Mouse (Mus musculus): ENCODE measurements around the gene Cpne7.

Cpne7 gene

DNA sequence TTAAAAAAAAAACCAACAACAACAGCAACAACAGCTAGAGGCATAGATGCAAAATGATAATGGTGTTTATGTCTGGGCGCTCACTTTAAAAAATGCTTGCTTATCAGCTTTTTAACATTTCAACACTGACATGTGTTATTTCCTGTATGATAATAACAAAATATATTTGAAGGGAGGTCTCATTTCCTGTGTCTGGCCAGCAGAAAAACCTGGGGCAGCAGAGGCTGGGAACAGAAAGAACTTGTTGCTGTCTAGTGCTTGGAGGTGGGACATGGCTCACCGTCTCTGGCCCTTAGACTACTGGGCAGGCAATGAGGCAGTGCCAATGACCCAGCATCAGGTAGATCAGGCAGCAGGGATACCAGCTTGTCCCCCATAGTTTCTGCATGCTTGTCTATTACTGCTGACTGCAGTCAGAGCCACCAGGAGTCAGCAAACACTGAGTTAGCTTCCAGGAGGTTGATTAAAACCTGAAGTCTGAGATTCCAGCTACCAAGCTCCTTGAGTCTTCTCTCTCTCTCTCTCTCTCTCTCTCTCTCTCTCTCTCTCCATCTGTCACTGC is 3.2 kb upstream of the Cpne7 start:
- in situ Hi-C loops (cut with MboI, MseI) = loop anchor here (5.0 kb wide), 1 partner anchor 88 kb away; no protein-coding TSS in a partner anchor

DNA sequence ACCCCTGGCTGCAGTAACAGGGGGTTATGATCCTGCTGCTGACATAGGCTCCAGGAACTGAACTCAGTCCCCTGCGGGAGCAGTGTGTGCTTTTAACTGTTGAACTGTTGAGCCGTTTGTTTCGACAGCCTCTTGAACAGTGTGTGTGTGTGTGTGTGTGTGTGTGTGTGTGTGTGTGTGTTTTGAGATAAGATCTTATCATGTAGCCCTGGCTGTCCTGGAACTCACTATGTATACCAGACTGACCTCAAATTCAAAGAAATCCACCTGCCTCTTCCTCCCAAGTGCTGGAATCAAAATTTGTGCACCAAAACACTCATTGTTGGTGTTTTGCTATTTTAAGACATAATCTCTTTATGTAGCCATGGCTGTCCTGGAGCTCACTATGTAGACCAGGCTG is 2.5 kb upstream of the Cpne7 start:
- in situ Hi-C loops (cut with MboI, MseI) = loop anchor here (5.0 kb wide), 1 partner anchor 88 kb away; no protein-coding TSS in a partner anchor

DNA sequence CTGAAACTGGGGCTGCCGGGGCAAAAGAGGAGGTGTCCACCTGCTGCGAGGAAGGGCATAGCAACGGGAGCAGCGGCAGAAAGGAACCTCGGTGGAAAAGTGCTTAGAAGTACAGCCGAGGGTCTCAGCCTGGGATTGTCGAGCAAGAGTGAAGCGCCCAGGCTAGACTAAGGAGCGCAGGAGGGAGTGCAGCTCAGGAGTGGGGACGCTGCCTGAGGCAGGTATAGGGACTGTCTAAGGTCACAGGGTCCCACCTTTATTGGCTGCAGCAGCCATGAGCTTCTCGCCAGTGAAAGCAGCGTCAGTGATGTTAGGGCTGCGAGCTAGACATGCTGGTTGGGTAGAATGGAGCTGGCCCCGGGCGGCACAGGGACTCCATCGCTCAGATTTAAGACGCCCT is 570 bp downstream of the Cpne7 start:
- in situ Hi-C loops (cut with MboI, MseI) = no loop called here

DNA sequence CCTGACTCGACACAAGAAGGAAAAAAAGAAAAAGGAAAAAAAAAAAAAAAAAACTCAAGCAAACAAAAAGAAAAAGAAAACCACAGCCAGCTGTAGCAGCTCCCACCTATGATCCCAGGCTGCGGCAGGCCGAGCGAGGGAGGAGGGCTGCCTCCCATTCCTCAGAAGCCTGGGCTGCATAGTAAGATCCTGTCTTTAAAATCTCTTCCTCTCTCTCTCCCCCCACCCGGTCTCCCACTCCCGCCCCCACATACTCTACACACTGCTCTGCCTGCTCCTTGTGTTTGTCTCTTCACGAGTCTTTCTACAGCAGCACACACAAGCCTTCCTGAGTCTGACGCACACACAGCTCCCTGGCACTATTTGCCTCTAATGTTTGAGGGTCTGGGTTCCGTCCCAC is 4.9 kb downstream of the Cpne7 start:
- in situ Hi-C loops (cut with MboI, MseI) = no loop called here

DNA sequence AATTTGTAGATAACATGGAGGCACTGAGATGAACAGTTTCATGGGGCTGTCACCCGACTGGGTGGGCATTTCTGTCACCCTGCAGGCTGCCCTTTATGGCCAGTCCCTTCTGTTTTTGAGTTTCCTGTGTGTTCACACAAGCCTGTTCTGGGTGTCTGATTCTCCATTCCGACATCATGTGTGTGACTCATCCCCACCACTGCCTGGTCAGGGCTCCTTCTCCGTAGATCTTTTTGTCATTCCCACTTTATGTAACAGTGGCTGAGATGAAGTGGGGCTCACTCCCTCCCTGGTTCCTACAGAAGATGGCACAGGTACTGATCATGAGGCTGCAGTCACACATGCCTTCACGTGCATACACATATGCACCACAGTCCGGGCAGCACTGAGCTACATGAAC is 5.5 kb downstream of the Cpne7 start:
- in situ Hi-C loops (cut with MboI, MseI) = no loop called here

DNA sequence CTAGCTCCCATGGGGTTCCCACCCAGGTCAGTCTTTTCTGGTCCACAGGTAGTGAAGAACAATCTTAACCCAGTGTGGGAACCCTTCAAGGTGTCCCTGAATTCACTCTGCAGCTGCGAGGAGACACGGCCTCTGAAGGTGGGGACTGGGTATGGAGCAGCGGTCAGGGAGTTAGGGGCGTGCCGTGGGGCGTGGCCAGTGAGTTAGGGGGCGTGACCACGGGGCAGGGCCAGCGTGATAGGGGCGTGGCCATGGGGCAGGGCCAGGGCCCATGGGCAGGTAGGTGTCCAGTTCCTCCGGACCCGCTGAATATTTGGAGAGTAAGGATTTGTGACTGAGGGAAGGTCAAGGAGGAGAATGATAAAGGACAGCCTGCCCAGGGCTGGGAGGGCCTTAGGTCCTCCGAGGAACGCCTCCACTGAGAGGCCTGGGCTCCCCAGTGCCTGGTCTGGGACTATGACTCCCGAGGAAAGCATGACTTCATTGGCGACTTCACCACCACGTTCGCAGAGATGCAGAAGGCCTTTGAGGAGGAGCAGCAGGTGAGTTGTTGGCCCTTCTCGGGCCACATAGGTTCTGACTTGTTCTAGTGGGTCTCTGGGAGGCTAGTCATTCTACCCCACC is 9.1 kb downstream of the Cpne7 start:
- in situ Hi-C loops (cut with MboI, MseI) = no loop called here

DNA sequence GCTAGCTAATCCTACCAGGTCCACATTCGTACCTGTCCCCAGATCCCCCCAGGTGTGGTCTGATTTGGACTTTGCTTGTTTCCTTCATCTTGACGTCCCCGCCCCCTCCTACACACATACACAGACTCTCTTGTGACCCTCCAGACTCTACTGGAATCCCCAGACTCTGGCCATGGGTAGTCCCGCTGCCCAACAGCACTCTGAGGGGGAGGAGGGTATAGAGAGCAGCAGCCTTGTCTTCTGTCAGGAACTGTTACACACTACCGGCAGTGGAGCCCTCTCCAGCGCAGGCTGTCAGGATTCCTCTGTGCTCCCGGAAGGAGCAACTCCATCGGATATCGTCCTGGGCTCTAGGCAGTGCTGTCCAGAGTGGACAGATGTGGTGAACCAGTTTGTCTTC is 13.9 kb downstream of the Cpne7 start:
- in situ Hi-C loops (cut with MboI, MseI) = no loop called here

DNA sequence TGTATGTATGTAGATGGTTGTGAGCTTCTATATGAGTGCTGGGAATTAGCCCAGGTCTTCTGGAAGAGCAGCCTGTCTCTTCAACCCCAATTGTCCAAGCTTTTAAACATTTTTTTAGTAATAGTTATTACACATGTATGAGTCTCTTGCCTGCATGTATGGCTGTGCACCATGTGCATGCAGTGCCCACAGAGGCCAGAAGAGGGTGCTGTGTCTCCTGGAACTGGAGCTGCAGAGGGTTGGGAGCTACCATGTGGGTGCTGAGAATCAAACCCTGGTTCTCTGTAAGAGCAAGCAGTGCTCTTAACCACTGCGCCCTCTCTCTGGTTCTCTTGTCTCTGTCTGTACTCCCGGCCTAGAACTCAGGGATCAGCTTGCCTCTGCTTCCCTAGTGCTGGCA is 15.8 kb downstream of the Cpne7 start:
- in situ Hi-C loops (cut with MboI, MseI) = no loop called here

DNA sequence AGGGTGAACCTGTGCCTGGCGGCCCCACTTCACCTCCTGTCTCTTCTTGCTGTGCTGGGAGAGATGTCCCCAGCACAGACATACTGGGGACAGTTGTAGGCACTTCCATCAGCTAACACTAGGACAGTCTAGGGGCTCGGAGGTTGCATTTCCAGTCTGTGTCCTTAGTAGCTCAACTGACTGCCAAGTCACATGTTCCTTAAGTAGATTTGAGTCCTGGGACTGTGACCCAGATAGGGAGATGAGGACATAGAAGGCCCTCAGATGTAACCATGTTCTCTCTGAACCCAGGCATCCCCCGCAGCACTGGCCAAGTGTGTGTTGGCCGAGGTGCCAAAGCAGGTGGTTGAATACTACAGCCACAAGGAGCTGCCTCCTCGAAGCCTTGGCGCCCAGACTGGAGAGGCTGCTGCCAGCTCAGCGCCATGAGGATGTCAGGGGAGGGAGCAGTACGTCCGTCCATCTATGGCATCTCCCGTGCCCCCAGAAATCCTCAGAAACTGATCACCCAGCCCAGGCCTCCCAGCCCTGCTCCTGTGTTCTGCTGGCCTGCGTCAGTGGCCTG is 17.1 kb downstream of the Cpne7 start:
- in situ Hi-C loops (cut with MboI, MseI) = no loop called here

DNA sequence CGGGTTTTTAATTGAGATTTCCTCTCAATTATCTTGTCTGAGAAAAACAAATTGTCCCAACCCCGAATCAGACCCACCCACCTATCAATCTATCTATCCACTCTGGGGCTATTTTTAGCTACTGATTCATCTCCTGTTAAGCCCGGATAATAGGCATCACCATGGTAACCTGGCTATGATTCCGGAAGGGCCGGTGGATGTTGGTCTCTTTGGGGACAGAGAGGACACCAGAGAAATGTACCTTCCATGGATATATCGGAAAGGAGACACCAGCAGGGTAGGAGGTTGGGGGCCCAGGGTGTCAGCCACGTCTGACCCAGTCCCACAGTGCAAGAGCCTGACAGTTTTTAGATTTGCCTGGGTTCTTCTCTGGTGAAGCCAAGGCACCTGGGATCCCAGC is 18.2 kb downstream of the Cpne7 start:
- in situ Hi-C loops (cut with MboI, MseI) = loop anchor here (5.0 kb wide), 1 partner anchor 52 kb away; the partner anchor contains the start of gene Dpep1

DNA sequence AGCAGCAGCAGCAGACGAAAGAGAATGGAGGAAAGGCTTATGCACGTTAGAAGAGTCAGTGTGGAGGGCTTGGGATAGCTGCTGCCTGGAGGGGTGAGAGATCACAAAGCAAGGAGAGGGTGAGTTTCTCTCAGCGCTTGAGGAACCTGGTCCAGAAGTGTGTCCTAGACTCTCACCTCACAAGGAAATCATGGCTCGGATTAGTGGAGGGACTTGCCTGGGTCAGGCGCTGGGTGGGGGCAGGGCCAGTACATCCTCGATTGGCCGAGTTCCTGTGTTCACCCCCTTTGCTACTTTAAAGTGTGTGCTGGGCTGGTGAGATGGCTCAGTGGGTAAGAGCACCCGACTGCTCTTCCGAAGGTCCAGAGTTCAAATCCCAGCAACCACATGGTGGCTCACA is 18.6 kb downstream of the Cpne7 start:
- in situ Hi-C loops (cut with MboI, MseI) = loop anchor here (5.0 kb wide), 1 partner anchor 51 kb away; the partner anchor contains the start of gene Dpep1

DNA sequence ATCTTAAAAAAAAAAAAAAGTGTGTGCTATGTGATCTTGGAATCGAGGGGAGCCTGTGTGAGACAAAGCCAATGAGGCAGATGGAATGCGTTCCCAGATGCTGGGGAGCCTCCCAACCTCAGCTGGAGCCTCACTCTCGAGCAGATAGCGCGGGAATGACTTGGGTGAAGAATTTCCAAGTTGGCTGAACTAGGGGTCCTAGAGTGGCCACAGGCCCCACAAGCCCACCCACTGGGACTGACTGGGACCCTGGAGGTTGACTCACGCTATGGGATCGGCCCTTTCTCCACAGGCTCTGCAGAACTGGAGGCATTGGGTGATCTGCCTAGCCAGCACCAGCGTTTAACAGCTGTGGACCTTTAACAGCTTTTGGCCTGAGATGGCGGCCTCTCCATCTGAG is 19.1 kb downstream of the Cpne7 start:
- in situ Hi-C loops (cut with MboI, MseI) = loop anchor here (5.0 kb wide), 1 partner anchor 51 kb away; the partner anchor contains the start of gene Dpep1

DNA sequence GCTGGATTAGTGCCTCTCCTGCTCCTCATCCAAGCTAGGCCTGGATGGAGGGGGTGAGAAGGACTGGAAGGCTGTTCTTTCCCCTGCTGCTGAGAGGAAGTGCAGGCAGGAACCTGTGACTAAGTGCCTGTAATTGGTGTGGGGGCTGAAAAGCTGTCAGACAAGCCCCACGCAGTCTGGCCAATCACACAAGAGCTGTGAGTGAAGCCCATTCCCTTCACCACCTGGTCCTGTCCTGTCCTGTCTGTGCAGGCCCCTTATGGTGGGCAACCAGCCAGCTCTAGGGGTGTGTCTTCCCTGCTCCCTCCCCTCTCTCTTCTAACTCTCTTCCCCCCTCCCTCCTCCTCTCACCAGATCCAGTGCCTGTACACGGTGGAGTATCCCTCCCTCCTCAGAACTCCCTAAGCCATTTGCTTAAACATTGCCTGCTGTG is 20.5 kb downstream of the Cpne7 start:
- in situ Hi-C loops (cut with MboI, MseI) = loop anchor here (5.0 kb wide), 1 partner anchor 50 kb away; the partner anchor contains the start of gene Dpep1

DNA sequence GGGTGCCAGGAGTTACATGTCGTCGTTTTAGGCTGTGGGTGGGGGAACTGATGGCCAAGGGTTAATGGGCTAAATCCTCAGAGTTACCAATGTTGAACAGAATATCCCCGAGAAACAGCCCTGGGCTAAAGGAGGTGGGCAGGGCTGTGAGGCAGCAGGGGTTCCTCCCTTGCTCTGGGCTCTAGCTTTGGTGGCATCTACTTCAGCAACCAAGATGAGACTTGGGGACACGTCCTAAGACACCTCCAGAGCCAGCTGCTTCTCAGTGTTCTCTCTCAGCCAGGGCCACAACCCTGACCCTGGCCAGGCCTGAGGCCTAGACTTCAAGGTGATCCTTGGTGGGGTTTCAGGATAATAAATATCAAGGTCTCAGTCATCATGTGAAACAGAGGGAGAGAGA is 21.6 kb downstream of the Cpne7 start:
- in situ Hi-C loops (cut with MboI, MseI) = loop anchor here (5.0 kb wide), 1 partner anchor 49 kb away; the partner anchor contains the start of gene Dpep1

DNA sequence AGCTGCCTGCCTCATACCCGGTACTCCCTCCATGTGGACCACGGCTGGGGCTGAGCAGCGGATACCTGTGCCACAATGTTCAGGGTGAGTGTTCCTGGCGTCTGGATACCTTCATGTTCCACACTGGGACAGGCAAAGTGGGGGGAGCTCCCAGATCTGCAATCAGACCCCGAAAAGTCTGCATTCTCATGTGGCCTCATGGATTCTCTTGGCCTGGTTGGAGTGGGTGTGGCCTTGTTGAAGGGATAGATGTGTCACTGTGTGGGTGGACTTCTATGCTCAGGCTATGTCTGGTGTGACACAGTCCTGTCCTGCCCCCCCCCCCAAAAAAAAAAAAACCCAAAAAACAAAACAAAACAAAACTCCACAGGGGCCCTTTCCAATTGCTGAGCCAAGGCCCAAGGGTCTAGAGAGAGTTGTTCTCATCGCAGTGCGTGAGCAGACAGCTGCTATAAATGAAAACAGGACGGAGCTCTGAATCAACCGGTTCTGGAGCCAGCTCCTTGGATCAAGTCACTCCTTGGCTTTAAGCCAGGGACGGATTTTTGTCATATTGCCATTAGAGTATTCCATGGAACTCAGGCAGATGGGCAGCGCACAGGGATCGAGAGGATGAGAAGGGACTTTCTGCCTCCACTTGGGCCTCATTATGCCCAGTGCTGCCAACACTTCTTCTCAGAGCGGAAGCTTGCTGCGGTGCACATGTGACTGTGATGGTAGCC is 24.7 kb downstream of the Cpne7 start:
- in situ Hi-C loops (cut with MboI, MseI) = no loop called here

DNA sequence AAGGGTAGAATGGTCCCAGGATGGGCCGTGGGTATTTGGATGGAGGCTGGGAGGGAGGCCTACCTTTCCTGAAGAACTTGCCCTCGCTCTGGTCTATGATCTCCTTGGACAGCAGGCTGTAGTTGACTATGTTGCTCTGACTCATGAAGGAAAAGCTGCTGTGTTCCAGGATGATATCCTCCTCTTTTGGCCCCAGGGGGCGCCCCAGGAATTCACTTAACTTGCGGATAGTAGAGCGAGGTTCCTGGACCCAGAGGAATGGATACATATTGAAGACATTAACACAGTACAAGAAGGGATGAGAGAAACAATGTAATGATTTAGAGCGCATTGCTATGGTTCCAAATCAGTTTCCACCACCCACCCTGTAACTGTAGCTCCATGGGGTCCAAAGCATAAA is 28.1 kb downstream of the Cpne7 start:
- in situ Hi-C loops (cut with MboI, MseI) = no loop called here

DNA sequence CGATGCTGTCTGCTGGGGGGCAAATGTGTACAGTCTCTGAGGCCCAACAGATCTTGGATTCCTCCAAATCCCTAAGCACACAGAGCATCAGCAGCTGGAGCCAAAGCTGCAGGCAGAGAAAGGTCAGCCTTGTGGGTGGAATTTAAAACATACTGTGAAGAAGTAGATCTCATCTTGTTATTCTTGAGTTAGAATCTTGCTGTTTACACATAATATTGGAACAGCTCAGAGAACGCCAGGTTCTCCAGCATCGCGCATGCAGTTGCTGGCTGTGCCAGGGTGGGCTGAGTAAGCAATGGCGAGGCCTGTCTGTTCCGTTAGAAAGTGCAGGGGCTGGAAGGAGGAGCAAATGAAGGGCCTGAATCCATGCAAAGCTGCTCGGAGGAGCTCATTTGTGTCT is 29.2 kb downstream of the Cpne7 start:
- in situ Hi-C loops (cut with MboI, MseI) = no loop called here

DNA sequence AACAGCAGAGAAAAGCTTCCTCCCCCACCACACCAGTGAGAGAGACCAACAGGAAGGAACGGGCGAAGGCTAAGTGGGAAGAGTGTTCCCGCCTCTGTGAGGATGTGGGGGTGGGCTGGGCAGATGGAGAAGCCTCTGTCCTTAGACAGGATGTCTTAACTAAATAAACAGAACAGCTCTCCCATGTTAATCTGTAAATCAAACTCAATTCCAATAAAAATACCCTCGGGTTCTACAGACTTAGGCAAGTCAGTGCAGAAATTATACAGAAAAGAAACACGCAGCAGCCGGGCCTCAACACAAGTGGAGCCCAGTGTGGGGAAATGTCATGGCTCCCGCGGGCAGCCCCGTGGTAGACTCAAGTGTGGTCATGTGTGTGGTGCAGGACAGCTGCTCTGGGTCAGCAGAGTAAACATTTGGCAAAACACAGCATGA is 33.6 kb downstream of the Cpne7 start:
- in situ Hi-C loops (cut with MboI, MseI) = no loop called here

DNA sequence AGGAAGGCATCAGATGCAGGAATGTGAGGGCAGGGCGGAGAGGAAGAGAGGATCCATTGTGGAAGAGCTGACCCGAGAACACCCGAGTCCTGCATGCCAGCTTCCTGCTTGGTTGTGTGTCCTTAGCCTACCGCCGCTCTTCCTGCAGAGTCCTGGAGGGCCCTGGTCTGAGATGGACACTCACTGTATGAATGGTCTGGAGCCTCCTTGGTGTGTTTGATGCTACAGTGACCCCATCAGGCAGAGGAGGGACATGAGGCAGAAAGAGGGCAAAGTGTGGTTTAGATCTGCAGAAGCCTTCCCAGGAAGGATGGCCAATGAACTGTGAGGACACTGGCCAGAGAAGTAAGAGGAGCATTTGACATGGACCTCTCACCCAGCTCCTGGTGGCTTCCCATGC is 38.0 kb downstream of the Cpne7 start:
- in situ Hi-C loops (cut with MboI, MseI) = no loop called here

DNA sequence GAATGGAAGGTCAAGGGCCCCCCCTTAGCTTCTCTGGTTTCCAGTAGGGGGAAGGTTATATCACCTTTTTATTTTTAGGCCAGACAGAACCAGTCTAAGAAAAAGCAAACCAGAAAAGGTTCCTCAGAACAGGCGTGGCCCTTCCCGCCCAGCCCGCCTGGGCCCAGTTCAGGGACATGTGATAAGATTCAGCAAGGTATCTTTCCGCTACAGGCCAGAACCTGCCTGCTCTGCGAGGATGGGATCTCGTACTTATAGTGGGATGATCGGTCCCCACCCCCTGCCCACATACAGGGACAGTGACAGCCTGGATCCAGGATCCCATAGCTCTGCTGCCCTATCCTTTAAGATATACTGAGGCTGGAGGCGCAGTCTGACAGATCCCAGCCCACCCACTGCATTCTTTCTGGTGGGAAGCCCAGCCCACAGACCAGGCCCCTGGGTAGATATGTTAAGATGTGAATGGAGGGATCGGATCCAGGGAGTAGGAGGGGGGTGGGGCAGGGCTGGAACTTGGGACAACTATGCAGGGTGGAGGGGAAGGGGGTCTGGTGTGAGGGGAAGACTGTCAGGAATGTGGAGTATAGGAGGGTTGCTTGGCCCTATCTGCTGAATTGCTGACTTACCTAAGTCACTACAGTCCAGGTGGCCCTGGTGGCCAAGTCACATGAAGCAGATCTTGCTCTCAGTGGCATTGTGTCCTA is 39.0 kb downstream of the Cpne7 start:
- in situ Hi-C loops (cut with MboI, MseI) = no loop called here

DNA sequence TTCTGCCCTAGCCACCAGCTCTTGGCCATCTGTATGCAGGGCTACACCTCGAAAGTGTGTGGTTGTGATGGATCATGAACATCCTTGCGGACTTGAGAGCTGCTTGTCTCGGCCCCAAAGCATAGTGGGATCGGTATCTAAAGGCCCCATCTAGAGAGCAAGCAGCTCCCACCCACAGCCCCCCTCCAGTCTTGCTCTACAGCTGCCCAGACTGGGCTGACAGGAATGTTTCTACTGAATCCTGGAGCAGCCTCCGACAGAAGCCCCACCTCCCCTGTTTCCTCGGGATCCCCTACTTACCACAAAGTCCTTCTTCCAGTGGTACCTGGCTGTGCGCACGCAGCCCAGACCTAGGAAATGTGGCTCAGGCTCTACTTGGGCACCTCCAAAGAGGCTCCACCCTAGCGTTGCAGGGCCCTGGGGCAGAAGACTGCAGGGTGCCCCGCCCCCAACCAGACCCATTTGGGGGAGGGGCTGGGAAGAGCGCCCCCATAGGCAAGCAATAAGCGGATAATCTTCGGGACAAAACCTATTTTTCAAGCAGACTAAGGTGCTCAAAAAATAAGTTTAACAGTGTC is 40.8 kb downstream of the Cpne7 start, which contains the start of gene Sult5a1:
Gene Sult5a1, minus strand, starts transcription at position 428 of the 578 bp plus-strand sequence.
- in situ Hi-C loops (cut with MboI, MseI) = no loop called here

Measured in T-helper 1 cell (primary cell).